Mouse (Mus musculus) forebrain, embryonic 10.5 days (tissue): ENCODE measurements at regions not wholly inside any gene's neighbourhood (a gene's known extent, or its start where the extent isn't known, plus 50 kb on each side); places are given as distances from the start of the nearest gene placed in this dataset.
A peak's percentile ranks its signal among the peaks of the same experiment; 100 is the strongest.

Experiments used
- DNase-seq: peaks from one replicate; pipeline ENCODE4 v3.0.0-alpha.2; 2017; ENCODE audit warnings: low spot score; ENCODE audit errors: extremely low spot score
- H3K27ac ChIP-seq: fragments of 300-500 bp; sonication (generic); 2 replicates; pipeline ENCODE4 v1.5.1; 2016; ENCODE audit warnings: mild to moderate bottlenecking
- H3K27me3 ChIP-seq: fragments of 300-500 bp; sonication (generic); 2 replicates; pipeline ENCODE4 v1.6.1; 2016; ENCODE audit warnings: mild to moderate bottlenecking; ENCODE audit not compliant: poor library complexity, severe bottlenecking
- H3K36me3 ChIP-seq: fragments of 300-500 bp; sonication (generic); replicated peaks from 2 replicates; pipeline ENCODE4 v1.6.1; 2016; ENCODE audit warnings: mild to moderate bottlenecking, moderate library complexity
- H3K4me1 ChIP-seq: fragments of 300-500 bp; sonication (generic); 2 replicates; pipeline ENCODE4 v1.6.1; 2016
- H3K4me3 ChIP-seq: fragments of 300-500 bp; sonication (generic); 2 replicates; pipeline ENCODE4 v1.5.1; 2016; ENCODE audit warnings: mild to moderate bottlenecking, moderate library complexity
- H3K9me3 ChIP-seq: fragments of 300-500 bp; sonication (generic); 2 replicates; pipeline ENCODE4 v1.6.1; 2016; ENCODE audit warnings: mild to moderate bottlenecking, moderate library complexity
- WGBS: fragments of 180-500 bp; shearing (Covaris S2); methylation state at CpG from one replicate; pipeline ENCODE4 v1.1.7; 2016; 5-methylcytosine and 5-hydroxymethylcytosine counted together

DNA sequence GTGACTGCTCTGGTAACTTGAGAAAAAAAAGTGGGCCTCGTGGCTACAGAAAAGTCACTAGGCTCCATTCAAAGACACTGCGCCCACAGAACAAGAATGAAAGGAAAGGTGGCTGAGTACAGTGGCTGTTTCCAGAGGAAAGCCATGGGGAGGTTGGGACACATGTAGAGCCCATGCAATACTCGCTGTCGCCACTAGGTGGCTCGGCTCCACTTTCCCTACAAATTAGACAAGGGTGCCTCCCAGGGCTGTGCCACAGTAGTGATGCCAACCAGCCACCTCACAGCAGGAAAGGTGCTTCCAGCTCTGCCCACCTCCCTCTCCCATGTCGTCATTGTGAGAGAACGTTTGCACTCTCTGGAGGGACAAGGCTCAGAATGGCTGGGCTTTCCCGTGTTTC is 185.8 kb upstream of the Kcnab2 start:
- 43% methylated on average over 8 of the region's 8 CpGs for WGBS
- no peak for DNase-seq

DNA sequence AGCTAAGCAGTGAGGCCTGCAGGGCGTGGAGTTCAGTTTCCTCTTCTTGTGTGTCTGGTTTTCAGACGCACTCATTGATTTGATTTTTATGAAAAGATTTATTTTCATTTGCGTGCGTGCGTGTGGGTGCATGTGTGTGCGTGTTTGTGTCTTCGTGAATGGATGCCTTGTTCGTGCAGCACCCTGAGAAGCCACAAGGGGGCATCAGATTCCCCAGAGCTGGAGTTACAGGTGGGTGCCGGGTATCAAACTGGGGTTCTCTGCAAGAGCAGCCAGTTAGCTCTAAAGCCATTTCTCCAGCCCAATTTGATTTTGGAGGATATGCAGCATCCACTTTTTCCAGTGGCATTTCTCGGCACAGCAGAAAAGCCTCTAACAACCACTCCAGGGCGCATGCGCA is 185.4 kb upstream of the Kcnab2 start:
- Histone ChIP-seq H3K4me1 (no peaks in the 10 kb centered on the region), H3K27ac (no peak overlapping the region), H3K9me3 (peaks cover 12% of the 10 kb centered on the region; the same call in 1 of the 2 replicates), H3K4me3 (no peak overlapping the region), H3K36me3 (no peaks in the 10 kb centered on the region), H3K27me3 (no peaks in the 10 kb centered on the region)
- no peak for DNase-seq
- WGBS, result 94% methylated on average over 12 of the region's 12 CpGs

More for the DNA sequence above, 185.8 kb upstream of the Kcnab2 start:
- Histone ChIP-seq H3K9me3 (peaks cover 12% of the 10 kb centered on the region; the same call in 1 of the 2 replicates), H3K36me3 (no peaks in the 10 kb centered on the region), H3K27me3 (no peaks in the 10 kb centered on the region), H3K4me1 (no peaks in the 10 kb centered on the region), H3K27ac (no peak overlapping the region), H3K4me3 (no peak overlapping the region)

DNA sequence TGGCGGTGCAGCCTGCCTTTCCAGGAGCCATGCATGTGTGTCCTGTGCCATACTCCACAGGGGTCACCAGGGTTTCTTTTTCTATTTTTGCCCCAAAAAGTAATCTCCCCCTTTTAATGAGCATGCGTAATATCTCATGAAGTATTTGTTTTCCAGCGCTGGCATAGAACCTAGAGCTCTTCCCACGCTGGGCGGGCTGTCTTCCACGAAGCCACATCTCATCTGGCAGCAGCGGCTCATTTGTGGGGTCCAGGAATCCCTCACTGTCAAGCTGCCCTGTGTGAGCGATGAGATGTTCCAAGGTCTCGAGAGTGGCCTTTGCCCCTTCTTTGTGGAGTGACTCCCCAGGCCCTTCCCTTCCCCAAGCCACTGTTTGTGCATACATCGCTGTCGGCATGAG is 184.8 kb upstream of the Kcnab2 start:
- H3K4me3 ChIP-seq, result no peak overlapping the region
- H3K36me3 ChIP-seq, result no peaks in the 10 kb centered on the region
- no peak for DNase-seq
- WGBS, result 93% methylated on average over 11 of the region's 11 CpGs
- no peak overlapping the region for H3K27ac ChIP-seq
- H3K27me3 ChIP-seq, result no peaks in the 10 kb centered on the region
- peaks cover 12% of the 10 kb centered on the region; the same call in 1 of the 2 replicates for H3K9me3 ChIP-seq
- H3K4me1 ChIP-seq, result no peaks in the 10 kb centered on the region

DNA sequence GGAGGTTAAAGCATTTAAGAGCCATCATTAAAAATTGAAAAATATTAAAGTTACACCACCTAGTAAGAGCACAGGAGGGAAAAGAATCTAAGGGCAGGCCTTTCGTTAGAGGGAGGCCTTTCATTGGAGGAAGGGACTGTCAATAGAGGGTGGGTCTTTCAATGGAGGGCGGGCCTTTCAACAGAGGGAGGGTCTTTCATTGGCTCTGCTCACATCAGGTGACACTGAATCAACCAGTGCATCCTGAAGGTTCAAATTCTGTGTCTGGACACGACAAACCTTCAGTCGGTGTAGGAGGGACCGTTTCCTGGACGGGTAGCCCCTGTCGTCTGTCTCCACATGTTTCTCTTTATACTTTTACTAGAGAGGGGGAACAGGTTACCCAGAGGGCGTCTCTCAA is 172.5 kb upstream of the Kcnab2 start:
- 84% methylated on average over 8 of the region's 8 CpGs for WGBS
- Histone ChIP-seq H3K4me1 (0 out of 2 replicates have a peak, but pooled peaks cover 9% of the 10 kb centered on the region), H3K27me3 (no peaks in the 10 kb centered on the region), H3K27ac (no peak overlapping the region), H3K9me3 (no peaks in the 10 kb centered on the region), H3K4me3 (no peak overlapping the region), H3K36me3 (no peaks in the 10 kb centered on the region)
- DNase-seq, result no peak

DNA sequence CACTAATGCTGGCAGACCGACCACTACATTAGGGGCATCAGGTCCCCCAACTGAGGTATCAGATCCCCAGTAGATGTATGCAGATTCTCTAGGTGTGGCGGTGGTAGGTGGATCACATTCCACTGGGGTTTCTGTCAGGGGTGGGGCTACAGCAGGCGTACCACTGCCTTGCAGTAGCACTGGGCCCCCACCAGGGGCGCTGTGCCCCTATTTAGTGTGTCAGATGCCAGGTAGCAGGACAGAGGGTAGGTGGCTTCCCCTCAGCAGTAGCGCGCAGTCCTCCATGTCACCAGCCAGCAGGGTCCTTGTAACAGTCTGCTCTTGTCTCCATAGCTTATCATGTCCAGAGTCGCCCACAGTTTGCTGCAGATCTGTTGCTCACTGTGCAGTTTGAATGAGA is 169.9 kb upstream of the Kcnab2 start:
- no peak overlapping the region for H3K4me3 ChIP-seq
- 53% methylated on average over 7 of the region's 7 CpGs for WGBS
- no peaks in the 10 kb centered on the region for H3K27me3 ChIP-seq
- DNase-seq, result no peak
- H3K36me3 ChIP-seq, result no peaks in the 10 kb centered on the region
- H3K9me3 ChIP-seq, result no peaks in the 10 kb centered on the region
- peaks cover 9% of the 10 kb centered on the region for H3K4me1 ChIP-seq
- no peak overlapping the region for H3K27ac ChIP-seq

DNA sequence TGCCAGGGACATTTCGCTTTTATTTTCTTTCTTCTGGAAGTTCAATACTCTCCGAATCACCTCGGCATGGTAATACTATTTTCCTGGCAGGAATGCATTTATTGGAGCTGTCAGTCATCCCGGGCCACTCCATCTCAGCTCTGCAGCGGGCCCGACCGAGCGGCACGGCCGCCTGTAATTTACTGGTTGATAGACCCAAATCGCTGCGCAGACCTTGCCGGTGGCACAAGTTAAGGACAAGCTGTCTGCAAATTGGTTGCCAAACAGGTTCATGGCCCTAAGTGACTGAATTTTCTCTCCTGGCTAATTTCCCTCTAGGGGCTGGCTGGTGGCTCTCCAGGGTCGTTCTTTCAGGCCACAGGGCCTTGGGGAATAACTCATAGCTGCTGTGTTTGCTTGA is 169.4 kb upstream of the Kcnab2 start:
- H3K9me3 ChIP-seq, result no peaks in the 10 kb centered on the region
- H3K4me1 ChIP-seq, result peaks cover 15% of the 10 kb centered on the region
- no peaks in the 10 kb centered on the region for H3K36me3 ChIP-seq
- WGBS, result 91% methylated on average over 14 of the region's 14 CpGs
- no peak for DNase-seq
- H3K27ac ChIP-seq, result no peak overlapping the region
- no peak overlapping the region for H3K4me3 ChIP-seq
- H3K27me3 ChIP-seq, result no peaks in the 10 kb centered on the region

DNA sequence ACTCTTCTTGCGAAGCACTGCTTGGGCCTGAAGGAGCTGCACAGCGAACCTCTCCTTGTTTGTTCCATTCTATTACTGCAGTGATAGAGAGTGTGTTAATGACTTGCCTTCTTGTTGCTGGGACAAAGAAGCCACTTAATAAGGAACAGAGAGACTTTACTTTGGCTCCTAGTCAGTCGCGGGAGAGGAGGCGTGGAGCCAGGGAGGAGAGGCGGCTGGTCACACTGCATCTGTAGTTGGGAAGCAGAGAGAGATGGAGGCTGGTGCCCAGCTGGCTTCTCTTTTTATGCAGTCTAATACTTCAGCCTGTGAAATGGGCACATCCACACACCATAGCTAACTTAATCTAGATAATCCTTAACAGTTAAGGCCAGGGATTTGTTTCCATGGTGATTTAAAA is 159.4 kb upstream of the Kcnab2 start:
- no peak overlapping the region for H3K27ac ChIP-seq
- H3K36me3 ChIP-seq, result no peaks in the 10 kb centered on the region
- peaks cover 8% of the 10 kb centered on the region; the same call in 1 of the 2 replicates for H3K27me3 ChIP-seq
- 44% methylated on average over 6 of the region's 6 CpGs for WGBS
- no peaks in the 10 kb centered on the region for H3K9me3 ChIP-seq
- no peak overlapping the region for H3K4me3 ChIP-seq
- DNase-seq, result no peak
- H3K4me1 ChIP-seq, result peaks cover 31% of the 10 kb centered on the region

DNA sequence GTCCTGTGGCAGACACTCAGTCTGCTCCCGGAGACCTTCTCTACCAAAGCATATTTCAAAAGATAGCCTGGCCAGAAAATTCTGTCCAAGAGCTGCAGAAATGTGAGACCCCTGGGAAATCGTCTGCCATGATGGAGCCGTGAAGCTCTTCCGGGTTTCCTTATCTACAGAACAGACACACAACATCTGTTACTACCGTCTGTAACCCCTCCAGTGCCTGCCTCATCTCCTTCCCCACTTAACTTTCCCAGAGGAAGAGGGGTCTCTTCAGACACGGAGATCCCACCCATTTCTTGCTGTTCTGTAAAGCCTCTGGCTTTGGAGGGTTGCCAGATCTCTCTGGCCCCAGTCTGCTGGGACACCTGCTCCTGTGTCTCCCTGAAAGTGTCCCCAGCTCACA is 156.2 kb upstream of the Kcnab2 start:
- Histone ChIP-seq H3K9me3 (no peaks in the 10 kb centered on the region), H3K4me3 (no peak overlapping the region), H3K36me3 (no peaks in the 10 kb centered on the region), H3K27ac (no peak overlapping the region), H3K4me1 (peaks cover 20% of the 10 kb centered on the region), H3K27me3 (peaks cover 8% of the 10 kb centered on the region; the same call in 1 of the 2 replicates)
- DNase-seq, result no peak
- WGBS, result 78% methylated on average over 6 of the region's 6 CpGs

DNA sequence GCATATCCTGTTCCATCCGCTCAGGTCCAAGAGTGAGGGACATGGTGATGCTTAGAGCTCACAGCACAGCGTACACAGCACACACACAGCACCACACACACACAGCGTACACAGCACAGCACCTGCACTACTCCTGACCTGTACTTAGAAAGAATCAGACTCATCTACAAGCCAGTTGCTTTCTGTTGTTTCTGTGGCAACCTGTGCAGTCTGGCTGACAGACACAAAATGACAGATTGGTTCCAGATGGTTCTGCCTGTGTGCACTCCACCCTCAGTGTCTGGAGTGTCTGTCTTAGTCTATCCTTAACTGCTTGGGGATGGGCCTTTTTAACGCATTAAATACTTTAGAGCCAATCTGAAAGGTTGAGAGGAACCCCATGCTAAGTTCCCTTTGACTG is 150.4 kb upstream of the Kcnab2 start:
- Histone ChIP-seq H3K4me3 (no peak overlapping the region), H3K27me3 (peaks cover 21% of the 10 kb centered on the region), H3K4me1 (peaks cover 30% of the 10 kb centered on the region), H3K36me3 (no peaks in the 10 kb centered on the region), H3K9me3 (no peaks in the 10 kb centered on the region), H3K27ac (no peak overlapping the region)
- no peak for DNase-seq
- WGBS, result 85% methylated on average over 4 of the region's 4 CpGs

DNA sequence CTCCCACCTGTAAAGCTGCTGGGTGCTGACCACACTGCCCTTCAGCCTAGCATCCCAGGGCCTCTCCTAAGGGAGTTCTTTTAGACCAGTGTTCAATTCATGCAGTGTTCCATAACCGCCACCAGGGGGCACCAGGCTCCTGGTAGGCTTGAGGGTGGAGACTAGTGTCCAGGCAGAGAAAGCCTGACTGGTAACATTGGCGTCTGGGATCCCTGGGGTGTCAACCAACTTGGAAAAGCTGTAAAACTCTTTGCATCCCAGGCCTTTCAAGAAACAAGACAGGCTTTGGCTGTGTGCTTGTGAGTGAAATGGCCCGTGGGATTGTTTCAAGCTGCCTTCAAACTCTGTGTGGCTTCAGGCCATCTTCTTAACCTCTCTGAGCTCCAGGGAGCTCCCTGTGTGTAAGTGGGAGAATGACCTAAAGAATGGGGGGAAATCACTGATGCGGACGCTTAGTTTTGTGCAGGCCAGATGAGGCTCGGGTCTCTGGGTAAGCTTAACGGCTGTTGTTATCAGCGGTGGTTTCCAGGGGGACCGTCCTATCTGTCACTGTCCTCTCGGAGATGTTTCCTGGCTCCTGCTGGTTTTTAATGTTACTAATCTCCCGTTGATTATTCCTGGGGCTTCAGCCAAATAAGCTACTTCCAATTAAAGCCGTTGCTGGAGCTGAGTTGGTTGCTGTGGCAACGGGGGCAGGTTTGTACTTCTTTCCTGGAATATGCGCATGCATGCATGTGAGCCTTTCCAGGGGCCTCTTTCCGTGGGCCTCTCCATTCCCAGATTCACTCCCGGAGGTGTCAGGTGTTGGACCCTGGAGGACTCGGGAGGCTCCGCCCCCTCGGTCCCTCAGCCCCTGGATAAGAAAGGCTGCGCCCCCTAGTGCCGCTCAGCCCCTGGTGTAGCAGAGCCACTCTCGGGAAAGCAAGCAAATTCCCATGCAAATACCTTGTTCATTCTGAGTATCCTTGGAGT is 147.6 kb upstream of the Kcnab2 start:
- H3K27me3 ChIP-seq, result peaks cover 34% of the 10 kb centered on the region
- H3K27ac ChIP-seq, result peak overlapping the region; percentile 67
- no peaks in the 10 kb centered on the region for H3K36me3 ChIP-seq
- 4% methylated on average over 22 of the region's 22 CpGs for WGBS
- peak overlapping the region; percentile 23 for H3K4me3 ChIP-seq
- no peaks in the 10 kb centered on the region for H3K9me3 ChIP-seq
- peaks cover 42% of the 10 kb centered on the region for H3K4me1 ChIP-seq
- DNase-seq, result peak; percentile 80

DNA sequence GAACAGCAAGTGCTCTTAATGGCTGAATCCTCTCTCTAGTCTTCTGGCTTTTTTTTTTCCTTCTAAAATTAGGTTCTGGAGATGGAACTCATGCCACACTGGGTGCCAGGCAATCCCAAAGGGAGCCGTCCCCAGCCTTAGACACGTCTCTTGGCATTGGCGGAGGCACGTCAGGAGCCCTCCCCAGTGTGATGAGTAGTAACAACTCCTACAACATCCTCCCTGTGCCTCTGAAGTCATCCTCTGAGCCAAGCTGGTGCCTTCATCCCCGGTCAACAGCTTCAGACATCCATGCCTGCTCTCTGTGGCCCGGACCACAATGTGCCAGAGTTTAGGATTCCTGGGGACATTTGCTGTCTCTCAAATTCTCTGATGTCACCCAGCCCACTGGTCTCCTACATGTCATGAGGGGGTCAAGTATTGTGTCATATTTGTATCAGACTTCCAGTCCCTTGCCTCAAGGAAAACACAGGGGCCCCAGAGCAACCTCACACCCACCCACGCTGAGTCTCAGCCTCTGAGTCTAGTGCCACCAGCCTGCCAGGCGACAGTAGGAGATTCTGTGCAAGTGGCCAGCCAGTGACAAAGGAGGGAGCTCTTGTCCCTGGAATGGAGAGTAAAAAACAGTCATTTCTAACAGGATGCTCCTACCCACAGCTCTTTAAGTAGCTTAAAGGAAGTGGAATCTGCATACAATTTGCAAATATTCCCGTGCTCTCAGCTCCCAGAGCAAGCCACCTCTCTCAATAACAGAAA is 144.5 kb upstream of the Kcnab2 start:
- no peak overlapping the region for H3K4me3 ChIP-seq
- no peaks in the 10 kb centered on the region for H3K9me3 ChIP-seq
- H3K27ac ChIP-seq, result peak overlapping the region; percentile 58; the same call in 1 of the 2 replicates
- 65% methylated on average over 9 of the region's 9 CpGs for WGBS
- H3K27me3 ChIP-seq, result peaks cover 30% of the 10 kb centered on the region
- H3K4me1 ChIP-seq, result peaks cover 42% of the 10 kb centered on the region
- DNase-seq, result no peak
- no peaks in the 10 kb centered on the region for H3K36me3 ChIP-seq

DNA sequence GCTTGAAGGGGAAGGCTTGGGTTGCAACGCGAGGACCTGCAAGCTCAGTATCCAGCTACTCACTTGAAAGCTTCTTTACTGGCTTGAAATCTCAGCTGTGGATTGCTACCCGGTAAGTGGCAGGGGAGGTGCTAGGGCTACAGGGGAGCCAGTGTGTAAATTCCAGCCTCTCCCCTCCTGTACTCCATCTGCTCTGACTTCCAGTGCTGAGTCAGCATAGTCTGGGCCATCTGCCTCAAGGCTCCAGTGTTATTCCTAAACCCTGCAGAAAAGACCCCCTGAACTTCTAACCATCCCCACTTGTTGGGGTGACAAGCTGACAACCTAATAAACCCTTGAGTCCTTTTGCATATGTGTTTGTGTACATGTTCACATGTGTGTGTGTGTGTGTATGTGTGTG is 140.0 kb upstream of the Kcnab2 start:
- H3K4me3 ChIP-seq, result no peak overlapping the region
- peaks cover 8% of the 10 kb centered on the region; the same call in 1 of the 2 replicates for H3K27me3 ChIP-seq
- H3K36me3 ChIP-seq, result no peaks in the 10 kb centered on the region
- WGBS, result 78% methylated on average over 3 of the region's 3 CpGs
- H3K9me3 ChIP-seq, result 0 out of 2 replicates have a peak, but pooled peaks cover 7% of the 10 kb centered on the region
- no peak overlapping the region for H3K27ac ChIP-seq
- no peak for DNase-seq
- H3K4me1 ChIP-seq, result peaks cover 6% of the 10 kb centered on the region

DNA sequence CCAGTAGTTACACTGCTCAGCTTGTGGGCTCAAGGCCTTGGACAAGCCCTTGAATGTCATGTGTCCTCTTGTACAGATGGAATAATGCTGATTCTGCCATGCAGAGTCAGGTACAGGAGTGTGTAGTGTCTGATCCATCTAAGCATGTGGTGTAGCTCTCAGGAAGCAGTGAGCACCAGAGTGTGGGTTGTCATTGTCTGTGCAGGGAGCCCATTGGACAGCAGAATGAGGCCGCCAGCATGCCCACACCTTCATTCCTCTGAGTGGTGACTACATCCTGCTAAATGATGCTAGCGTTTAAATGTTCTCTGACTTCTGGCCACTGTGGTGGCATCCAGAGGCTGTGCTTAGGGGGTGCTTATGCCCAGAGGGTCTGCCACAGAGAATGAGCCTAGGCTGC is 137.5 kb upstream of the Kcnab2 start:
- DNase-seq, result no peak
- H3K36me3 ChIP-seq, result no peaks in the 10 kb centered on the region
- H3K27me3 ChIP-seq, result no peaks in the 10 kb centered on the region
- H3K9me3 ChIP-seq, result 0 out of 2 replicates have a peak, but pooled peaks cover 7% of the 10 kb centered on the region
- H3K27ac ChIP-seq, result no peak overlapping the region
- 94% methylated on average over 2 of the region's 2 CpGs for WGBS
- H3K4me1 ChIP-seq, result no peaks in the 10 kb centered on the region
- H3K4me3 ChIP-seq, result no peak overlapping the region
